Mouse (Mus musculus) forebrain, embryonic 12.5 days (tissue): ENCODE results near the gene Galm. TPM values are rescaled to one million over a fixed set of nuclear protein-coding genes. Genes with fewer than 3 reads are reported as not detected.

Source experiments
- ATAC-seq: fragments of 200-750 bp; cut with Nextera tagmentation; 2 replicates; pipeline ENCODE4 v1.8.0; 2017; ENCODE audit warnings: moderate TSS enrichment; ENCODE audit not compliant: low FRiP score
- H3K27ac ChIP-seq: fragments of 300-500 bp; sonication (generic); 2 replicates; pipeline ENCODE4 v1.5.1; 2016; ENCODE audit warnings: mild to moderate bottlenecking
- H3K27me3 ChIP-seq: fragments of 300-500 bp; sonication (generic); 2 replicates; pipeline ENCODE4 v1.6.1; 2016; ENCODE audit warnings: mild to moderate bottlenecking
- H3K36me3 ChIP-seq: fragments of 300-500 bp; sonication (generic); replicated peaks from 2 replicates; pipeline ENCODE4 v1.6.1; 2016; ENCODE audit warnings: mild to moderate bottlenecking
- H3K4me1 ChIP-seq: fragments of 300-500 bp; sonication (generic); 2 replicates; pipeline ENCODE4 v1.6.1; 2016
- H3K4me2 ChIP-seq: fragments of 300-500 bp; sonication (generic); 2 replicates; pipeline ENCODE4 v1.6.1; 2016; ENCODE audit warnings: mild to moderate bottlenecking, moderate library complexity
- H3K4me3 ChIP-seq: fragments of 300-500 bp; sonication (generic); replicated peaks from 2 replicates; pipeline ENCODE4 v1.5.1; 2016; ENCODE audit warnings: mild to moderate bottlenecking
- H3K9ac ChIP-seq: fragments of 300-500 bp; sonication (generic); 2 replicates; pipeline ENCODE4 v1.6.1; 2016; ENCODE audit warnings: mild to moderate bottlenecking
- H3K9me3 ChIP-seq: fragments of 300-500 bp; sonication (generic); 2 replicates; pipeline ENCODE4 v1.6.1; 2016
- WGBS: fragments of 180-500 bp; shearing (Covaris S2); methylation state at CpG from one replicate; pipeline ENCODE4 v1.1.7; 2016; 5-methylcytosine and 5-hydroxymethylcytosine counted together
- polyA plus RNA-seq: library from polyadenylated mRNA; unstranded; fragments of >200 nt; fragmentation: Nextera tagmentation; extraction: Ambion mirVana; gene quantifications from 2 replicates; pipeline ENCODE4 v1.2.1, GENCODE M21; 2016

Galm gene
- polyA plus RNA-seq, 1 experiment from 2014 or later, result 9.6 TPM

DNA sequence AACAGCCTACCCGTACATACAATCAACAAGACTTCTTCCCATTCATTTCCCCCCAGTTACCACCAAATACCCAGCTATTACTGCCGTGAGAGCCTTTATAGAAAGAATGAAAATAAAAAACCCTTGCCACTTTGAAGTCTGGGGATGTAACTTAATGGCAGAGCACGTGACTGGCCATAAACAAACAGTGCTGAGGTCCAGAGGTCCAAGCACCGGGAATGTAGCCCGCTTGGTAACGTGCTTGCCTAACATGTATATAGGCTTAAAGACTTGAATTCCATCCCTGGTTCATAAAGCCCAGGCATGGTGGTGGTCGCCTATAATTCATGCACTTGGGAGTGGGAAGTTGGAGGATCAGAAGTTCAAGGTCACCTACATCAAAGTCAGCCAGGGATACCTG, 4.6 kb downstream of the Galm start:
- peaks cover 18% of the 10 kb centered on the region for H3K4me1 ChIP-seq
- H3K9me3 ChIP-seq, result no peaks in the 10 kb centered on the region
- H3K9ac ChIP-seq, result no peak overlapping the region
- H3K27me3 ChIP-seq, result no peaks in the 10 kb centered on the region
- no peak overlapping the region for H3K27ac ChIP-seq
- 79% methylated on average over 7 of the region's 7 CpGs for WGBS
- H3K36me3 ChIP-seq, result no peaks in the 10 kb centered on the region
- no peak overlapping the region for H3K4me2 ChIP-seq
- no peak for ATAC-seq
- H3K4me3 ChIP-seq, result no peak overlapping the region

DNA sequence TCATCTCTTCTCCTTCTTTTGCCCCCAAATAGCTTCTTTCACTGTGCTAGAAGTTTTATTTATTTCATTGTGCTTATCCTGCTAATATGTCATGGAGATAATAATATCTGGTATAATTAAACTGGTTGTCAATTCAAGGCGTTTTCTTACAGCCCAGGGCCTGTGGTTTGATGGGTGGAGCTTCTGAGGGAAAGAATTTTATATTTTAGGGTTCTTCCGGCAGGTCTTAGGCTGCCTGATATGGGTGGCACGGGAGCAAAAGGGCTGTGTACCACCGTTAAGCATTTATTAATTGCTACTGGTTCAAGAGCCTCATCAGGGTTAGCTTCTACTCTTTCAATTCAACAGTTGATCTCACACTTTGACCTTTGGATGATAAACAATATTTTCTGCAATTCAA, 5.2 kb downstream of the Galm start:
- no peak overlapping the region for H3K27ac ChIP-seq
- no peak overlapping the region for H3K4me3 ChIP-seq
- no peak for ATAC-seq
- no peaks in the 10 kb centered on the region for H3K27me3 ChIP-seq
- H3K4me2 ChIP-seq, result no peak overlapping the region
- peaks cover 18% of the 10 kb centered on the region for H3K4me1 ChIP-seq
- WGBS, result 82% methylated on average over 4 of the region's 4 CpGs
- H3K9ac ChIP-seq, result no peak overlapping the region
- no peaks in the 10 kb centered on the region for H3K36me3 ChIP-seq
- H3K9me3 ChIP-seq, result no peaks in the 10 kb centered on the region

GRCm38 (mm10) chr17:80138434-80139162, 11.3 kb downstream of the Galm start:
- no peaks in the 10 kb centered on the region for H3K4me1 ChIP-seq
- H3K27me3 ChIP-seq, result no peaks in the 10 kb centered on the region
- no peaks in the 10 kb centered on the region for H3K36me3 ChIP-seq
- no peak for ATAC-seq
- no peak overlapping the region for H3K27ac ChIP-seq
- no peak overlapping the region for H3K9ac ChIP-seq
- no peak overlapping the region for H3K4me2 ChIP-seq
- H3K4me3 ChIP-seq, result no peak overlapping the region
- no peaks in the 10 kb centered on the region for H3K9me3 ChIP-seq
- 89% methylated on average over 17 of the region's 17 CpGs for WGBS

GRCm38 (mm10) chr17:80139753-80140444, 12.6 kb downstream of the Galm start:
- Histone ChIP-seq H3K9ac (no peak overlapping the region), H3K9me3 (no peaks in the 10 kb centered on the region), H3K4me1 (no peaks in the 10 kb centered on the region), H3K27ac (no peak overlapping the region), H3K4me3 (no peak overlapping the region), H3K4me2 (no peak overlapping the region), H3K36me3 (no peaks in the 10 kb centered on the region), H3K27me3 (no peaks in the 10 kb centered on the region)
- ATAC-seq, result no peak
- 75% methylated on average over 9 of the region's 9 CpGs for WGBS

DNA sequence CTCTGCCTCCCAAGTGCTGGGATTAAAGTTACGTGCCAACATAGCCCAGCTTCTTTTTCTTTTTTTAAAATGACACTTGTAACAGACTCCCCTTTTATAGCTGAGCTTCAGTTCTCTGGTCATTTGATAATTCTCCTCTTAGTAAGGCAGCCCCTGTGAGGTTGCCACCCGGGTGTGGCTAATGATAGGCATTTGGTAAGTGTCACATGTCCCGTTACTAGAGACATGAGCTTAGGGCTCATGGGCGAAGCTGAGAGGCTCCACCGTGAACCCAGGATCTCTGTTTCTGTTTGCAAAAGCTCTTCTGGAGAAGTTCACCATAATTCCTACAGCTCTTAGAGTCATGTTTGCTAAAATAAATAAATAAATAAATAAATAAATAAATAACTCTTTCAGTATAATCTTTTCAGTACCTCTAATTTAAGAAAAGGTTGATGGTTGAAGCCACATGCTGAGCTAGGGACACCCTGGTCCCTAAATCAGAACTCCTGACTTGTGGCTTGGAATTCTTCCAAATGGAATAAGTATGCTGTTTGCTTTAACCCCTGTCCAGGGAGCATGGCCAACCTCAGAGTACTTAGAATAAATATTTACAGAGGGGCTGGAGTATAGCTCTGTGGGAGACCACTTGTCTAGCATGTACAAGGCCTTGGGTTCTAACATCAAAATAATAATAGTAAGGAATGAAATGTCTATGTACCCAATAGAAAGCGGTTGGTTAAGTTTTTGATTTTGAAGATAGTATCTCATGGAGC, 16.4 kb downstream of the Galm start:
- Histone ChIP-seq H3K27me3 (no peaks in the 10 kb centered on the region), H3K4me3 (no peak overlapping the region), H3K9ac (no peak overlapping the region), H3K4me2 (no peak overlapping the region), H3K9me3 (no peaks in the 10 kb centered on the region), H3K36me3 (no peaks in the 10 kb centered on the region), H3K27ac (no peak overlapping the region), H3K4me1 (peaks cover 9% of the 10 kb centered on the region)
- WGBS, result 91% methylated on average over 6 of the region's 6 CpGs
- no peak for ATAC-seq

- Histone ChIP-seq H3K9ac (no peak overlapping the region), H3K27me3 (no peaks in the 10 kb centered on the region), H3K9me3 (no peaks in the 10 kb centered on the region), H3K36me3 (no peaks in the 10 kb centered on the region), H3K4me3 (no peak overlapping the region), H3K27ac (no peak overlapping the region), H3K4me2 (no peak overlapping the region), H3K4me1 (peaks cover 10% of the 10 kb centered on the region)
- no peak for ATAC-seq
- 80% methylated on average over 7 of the region's 7 CpGs for WGBS
Measured at GRCm38 (mm10) chr17:80145210-80145609, 17.9 kb downstream of the Galm start.

- Histone ChIP-seq H3K4me3 (no peak overlapping the region), H3K27ac (no peak overlapping the region), H3K9me3 (no peaks in the 10 kb centered on the region), H3K36me3 (no peaks in the 10 kb centered on the region), H3K9ac (no peak overlapping the region), H3K4me2 (no peak overlapping the region), H3K27me3 (no peaks in the 10 kb centered on the region), H3K4me1 (peaks cover 10% of the 10 kb centered on the region)
- ATAC-seq, result no peak
- WGBS, result 84% methylated on average over 3 of the region's 3 CpGs
Measured at GRCm38 (mm10) chr17:80145771-80146170, 18.5 kb downstream of the Galm start.

DNA sequence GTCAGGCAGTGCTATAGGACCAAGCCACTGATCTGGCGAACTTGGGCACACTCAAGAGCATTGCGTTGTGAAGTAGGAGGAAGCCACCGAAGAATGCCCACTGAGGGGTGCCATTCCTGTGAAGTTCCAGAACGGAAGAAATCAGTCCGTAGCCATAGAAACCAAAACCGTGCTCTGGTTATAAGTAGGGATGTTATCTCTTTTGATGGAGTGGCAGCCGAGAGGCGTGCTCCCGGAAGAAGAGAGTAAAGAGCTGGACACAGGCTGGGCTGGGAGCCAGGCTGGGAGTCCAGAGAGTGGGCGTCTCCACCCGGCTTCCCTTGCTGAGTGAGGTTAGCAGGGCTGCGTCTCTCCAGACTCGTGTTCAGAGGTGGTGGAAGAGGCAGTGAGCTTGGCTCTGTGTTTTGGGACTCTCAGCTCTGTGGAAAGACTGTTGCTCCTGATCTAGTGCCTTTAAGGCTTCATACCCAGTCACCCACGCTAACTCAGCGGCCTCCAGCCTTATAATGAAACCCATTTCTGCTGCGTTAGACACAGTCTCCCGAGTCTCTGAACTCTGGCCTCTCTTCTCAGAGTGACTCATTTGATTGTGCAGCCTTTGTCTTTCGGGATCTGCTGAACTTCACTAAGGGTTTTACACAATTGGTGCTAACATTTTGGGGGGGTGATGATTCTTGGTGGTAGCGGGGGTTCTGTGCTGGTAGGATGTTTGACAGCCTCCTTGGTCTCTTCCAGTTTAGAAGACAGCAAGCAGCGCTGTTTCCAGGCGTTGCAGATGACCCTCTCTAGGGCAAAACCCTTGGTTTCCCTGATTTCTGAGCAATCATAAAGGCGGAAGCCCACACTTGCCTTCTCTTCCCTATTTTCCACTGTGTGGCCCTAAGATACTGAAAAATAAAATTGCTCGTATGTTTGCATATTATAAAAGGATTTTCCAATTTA, 21.1 kb downstream of the Galm start:
- 55% methylated on average over 23 of the region's 23 CpGs for WGBS
- Histone ChIP-seq H3K9me3 (no peaks in the 10 kb centered on the region), H3K27me3 (no peaks in the 10 kb centered on the region), H3K9ac (no peak overlapping the region), H3K27ac (no peak overlapping the region), H3K4me2 (peak overlapping the region; percentile 19), H3K4me1 (peaks cover 10% of the 10 kb centered on the region), H3K4me3 (no peak overlapping the region), H3K36me3 (no peaks in the 10 kb centered on the region)
- ATAC-seq, result 0 out of 2 replicates have a peak, but pooled peaks have one; percentile 46

DNA sequence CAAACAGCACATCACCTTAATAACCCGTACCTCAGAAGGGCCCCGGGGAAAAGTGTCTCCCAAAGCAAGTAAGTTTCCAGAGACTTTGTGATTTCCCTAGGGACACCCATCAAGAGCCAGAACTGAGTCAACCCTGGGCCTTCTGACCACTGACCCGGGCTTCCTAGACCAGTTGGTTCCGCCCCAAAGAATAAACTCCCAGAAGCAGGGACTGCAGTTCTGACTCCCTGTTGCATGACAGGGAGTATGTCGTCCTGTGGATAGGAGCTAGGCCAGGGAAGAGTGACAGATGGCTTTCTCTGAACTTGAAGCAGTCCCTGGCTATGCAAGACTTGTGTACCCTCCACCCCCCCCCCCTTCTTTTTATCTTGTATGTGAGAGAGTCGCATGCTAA, 21.7 kb downstream of the Galm start:
- H3K4me2 ChIP-seq, result no peak overlapping the region
- H3K9ac ChIP-seq, result no peak overlapping the region
- WGBS, result 87% methylated on average over 6 of the region's 6 CpGs
- peaks cover 10% of the 10 kb centered on the region for H3K4me1 ChIP-seq
- H3K9me3 ChIP-seq, result no peaks in the 10 kb centered on the region
- no peak for ATAC-seq
- no peak overlapping the region for H3K27ac ChIP-seq
- no peak overlapping the region for H3K4me3 ChIP-seq
- H3K36me3 ChIP-seq, result no peaks in the 10 kb centered on the region
- H3K27me3 ChIP-seq, result no peaks in the 10 kb centered on the region

- 20% methylated on average over 5 of the region's 5 CpGs for WGBS
- H3K4me2 ChIP-seq, result no peak overlapping the region
- no peak overlapping the region for H3K9ac ChIP-seq
- no peaks in the 10 kb centered on the region for H3K27me3 ChIP-seq
- no peak overlapping the region for H3K4me3 ChIP-seq
- H3K9me3 ChIP-seq, result no peaks in the 10 kb centered on the region
- no peaks in the 10 kb centered on the region for H3K36me3 ChIP-seq
- H3K4me1 ChIP-seq, result peaks cover 18% of the 10 kb centered on the region
- H3K27ac ChIP-seq, result no peak overlapping the region
- ATAC-seq, result no peak
Measured at GRCm38 (mm10) chr17:80151353-80151752, 24.1 kb downstream of the Galm start.

DNA sequence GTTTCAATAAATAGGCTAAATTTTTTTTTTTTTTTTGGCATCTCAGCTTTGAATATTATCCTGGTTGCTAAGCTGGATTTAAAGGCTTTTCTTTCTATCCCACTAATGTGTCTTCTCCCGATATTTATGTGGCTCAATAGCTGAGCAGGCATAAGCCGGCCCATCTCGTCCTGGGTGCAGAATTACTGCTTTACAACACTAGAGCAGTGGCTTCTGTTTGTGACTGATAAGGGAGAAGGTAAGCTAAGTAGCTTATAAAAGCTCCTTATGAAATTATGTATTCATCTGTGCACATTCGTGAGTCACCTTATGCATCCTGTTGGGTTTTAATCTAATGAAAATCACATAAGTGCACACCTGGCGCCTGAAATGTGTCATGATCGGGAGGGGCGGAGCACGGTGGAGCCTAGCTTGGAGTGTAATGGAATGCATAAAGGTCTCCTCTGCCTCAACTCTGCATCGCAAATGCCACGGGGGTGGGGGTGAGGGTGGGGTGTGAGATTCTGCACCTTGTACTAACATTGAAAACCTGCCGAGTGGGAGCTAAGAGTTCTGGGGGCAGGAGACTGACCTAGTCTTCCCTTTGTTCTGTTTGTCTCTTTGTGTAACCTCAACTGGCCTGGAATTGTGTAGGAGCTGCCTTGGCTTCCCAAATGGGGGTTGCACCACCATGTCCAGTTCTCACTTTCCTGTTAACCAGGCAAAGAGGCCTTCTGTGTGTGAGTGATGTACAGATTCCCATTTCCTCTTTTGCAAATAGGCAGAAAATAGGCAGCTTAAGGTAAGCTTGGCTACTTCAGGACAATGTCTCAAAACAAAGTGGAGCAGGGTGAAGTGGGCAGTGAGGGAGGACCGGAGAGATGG, 25.7 kb downstream of the Galm start:
- Histone ChIP-seq H3K27ac (no peak overlapping the region), H3K27me3 (no peaks in the 10 kb centered on the region), H3K4me1 (peaks cover 15% of the 10 kb centered on the region), H3K4me3 (no peak overlapping the region), H3K9me3 (no peaks in the 10 kb centered on the region), H3K36me3 (no peaks in the 10 kb centered on the region), H3K9ac (no peak overlapping the region), H3K4me2 (no peak overlapping the region)
- 79% methylated on average over 12 of the region's 12 CpGs for WGBS
- no peak for ATAC-seq
